Mouse (Mus musculus): ENCODE measurements around the gene Cacnb4. TPM values are rescaled to one million over a fixed set of nuclear protein-coding genes. Genes with fewer than 3 reads are reported as not detected.
A peak's percentile ranks its signal among the peaks of the same experiment; 100 is the strongest.

The Cacnb4 gene
- total and polyA plus RNA-seq, 3 experiments: 0.16 to 0.61 (median 0.29) TPM

GRCm38 (mm10) chr2:52670733-52671132, 5.9 kb downstream of the Cacnb4 start:
- 82% methylated on average over 5 of the region's 5 CpGs for WGBS
- H3K79me2 ChIP-seq (replicated peaks; ENCODE audit: control insufficient read depth, insufficient read depth, low read length): no peaks in the 10 kb centered on the region

GRCm38 (mm10) chr2:52668480-52668879, 8.2 kb downstream of the Cacnb4 start:
- H3K4me1 ChIP-seq (ENCODE audit: control insufficient read depth, insufficient read depth, low read length): no peaks in the 10 kb centered on the region
- no peaks in the 10 kb centered on the region for H3K27me3 ChIP-seq (ENCODE audit: control insufficient read depth, insufficient read depth, low read length)
- no peak overlapping the region for H3K4me3 ChIP-seq
- intact Hi-C loops (cut with DNase I): no loop called here
- DNase-seq: no peak
- H3K9ac ChIP-seq (ENCODE audit: low read depth, low read length): no peak overlapping the region
- H3K27ac ChIP-seq: no peak overlapping the region
- no peaks in the 10 kb centered on the region for H3K36me3 ChIP-seq (ENCODE audit: control insufficient read depth, insufficient read depth, low read length)
- 75% methylated on average over 6 of the region's 6 CpGs for WGBS
- TF ChIP-seq POLR2A (IDR thresholded peaks at IDR 0.05; ENCODE audit: insufficient read depth, low read depth, low read length): no peak
- TF ChIP-seq EP300 (IDR thresholded peaks at IDR 0.05; ENCODE audit: insufficient read depth, low read depth, low read length): no peak
- TF ChIP-seq CTCF (IDR thresholded peaks at IDR 0.05): no peak
- H3K79me2 ChIP-seq (replicated peaks; ENCODE audit: control insufficient read depth, insufficient read depth, low read length): no peaks in the 10 kb centered on the region

More at GRCm38 (mm10) chr2:52670733-52671132, 5.9 kb downstream of the Cacnb4 start:
- Histone ChIP-seq H3K27me3 (ENCODE audit: control insufficient read depth, insufficient read depth, low read length) (peaks cover 4% of the 10 kb centered on the region), H3K27ac (no peak overlapping the region), H3K9ac (ENCODE audit: low read depth, low read length) (no peak overlapping the region), H3K4me1 (ENCODE audit: control insufficient read depth, insufficient read depth, low read length) (peaks cover 5% of the 10 kb centered on the region; the same call in 1 of the 2 replicates), H3K36me3 (ENCODE audit: control insufficient read depth, insufficient read depth, low read length) (no peaks in the 10 kb centered on the region), H3K4me3 (no peak overlapping the region)
- no peak for DNase-seq
- intact Hi-C loops (cut with DNase I): no loop called here
- no peak for TF ChIP-seq POLR2A (IDR thresholded peaks at IDR 0.05; ENCODE audit: insufficient read depth, low read depth, low read length)
- TF ChIP-seq EP300 (IDR thresholded peaks at IDR 0.05; ENCODE audit: insufficient read depth, low read depth, low read length): no peak

- H3K27ac ChIP-seq: no peak overlapping the region
- no peaks in the 10 kb centered on the region for H3K36me3 ChIP-seq (ENCODE audit: control insufficient read depth, insufficient read depth, low read length)
- H3K4me1 ChIP-seq (ENCODE audit: control insufficient read depth, insufficient read depth, low read length): no peaks in the 10 kb centered on the region
- H3K27me3 ChIP-seq (ENCODE audit: control insufficient read depth, insufficient read depth, low read length): no peaks in the 10 kb centered on the region; the same call in 1 of the 2 replicates
- H3K79me2 ChIP-seq (replicated peaks; ENCODE audit: control insufficient read depth, insufficient read depth, low read length): no peaks in the 10 kb centered on the region
- no peak for TF ChIP-seq EP300 (IDR thresholded peaks at IDR 0.05; ENCODE audit: insufficient read depth, low read depth, low read length)
- no peak for TF ChIP-seq CTCF (IDR thresholded peaks at IDR 0.05)
- no peak for TF ChIP-seq POLR2A (IDR thresholded peaks at IDR 0.05; ENCODE audit: insufficient read depth, low read depth, low read length)
- no peak overlapping the region for H3K4me3 ChIP-seq
- no peak for DNase-seq
- H3K9ac ChIP-seq (ENCODE audit: low read depth, low read length): no peak overlapping the region
- WGBS: 87% methylated on average over 5 of the region's 5 CpGs
- intact Hi-C loops (cut with DNase I): no loop called here
Measured at GRCm38 (mm10) chr2:52656722-52657121, 19.9 kb downstream of the Cacnb4 start.

GRCm38 (mm10) chr2:52654541-52654940, 22.1 kb downstream of the Cacnb4 start:
- Histone ChIP-seq H3K9ac (ENCODE audit: low read depth, low read length) (no peak overlapping the region), H3K4me3 (no peak overlapping the region), H3K36me3 (ENCODE audit: control insufficient read depth, insufficient read depth, low read length) (no peaks in the 10 kb centered on the region), H3K79me2 (replicated peaks; ENCODE audit: control insufficient read depth, insufficient read depth, low read length) (no peaks in the 10 kb centered on the region), H3K27ac (no peak overlapping the region), H3K27me3 (ENCODE audit: control insufficient read depth, insufficient read depth, low read length) (no peaks in the 10 kb centered on the region; the same call in 1 of the 2 replicates), H3K4me1 (ENCODE audit: control insufficient read depth, insufficient read depth, low read length) (no peaks in the 10 kb centered on the region)
- TF ChIP-seq CTCF (IDR thresholded peaks at IDR 0.05) (no peak), POLR2A (IDR thresholded peaks at IDR 0.05; ENCODE audit: insufficient read depth, low read depth, low read length) (no peak), EP300 (IDR thresholded peaks at IDR 0.05; ENCODE audit: insufficient read depth, low read depth, low read length) (no peak)
- DNase-seq: no peak
- intact Hi-C loops (cut with DNase I): no loop called here
- WGBS: 61% methylated on average over 4 of the region's 4 CpGs

GRCm38 (mm10) chr2:52651547-52651946, 25.1 kb downstream of the Cacnb4 start:
- Histone ChIP-seq H3K9ac (ENCODE audit: low read depth, low read length) (no peak overlapping the region), H3K79me2 (replicated peaks; ENCODE audit: control insufficient read depth, insufficient read depth, low read length) (no peaks in the 10 kb centered on the region), H3K27me3 (ENCODE audit: control insufficient read depth, insufficient read depth, low read length) (no peaks in the 10 kb centered on the region; the same call in 1 of the 2 replicates), H3K4me3 (no peak overlapping the region), H3K36me3 (ENCODE audit: control insufficient read depth, insufficient read depth, low read length) (peaks cover 2% of the 10 kb centered on the region; the same call in 1 of the 2 replicates), H3K27ac (no peak overlapping the region), H3K4me1 (ENCODE audit: control insufficient read depth, insufficient read depth, low read length) (peaks cover 2% of the 10 kb centered on the region; the same call in 1 of the 2 replicates)
- TF ChIP-seq POLR2A (IDR thresholded peaks at IDR 0.05; ENCODE audit: insufficient read depth, low read depth, low read length) (no peak), EP300 (IDR thresholded peaks at IDR 0.05; ENCODE audit: insufficient read depth, low read depth, low read length) (no peak), CTCF (IDR thresholded peaks at IDR 0.05) (no peak)
- intact Hi-C loops (cut with DNase I): no loop called here
- no peak for DNase-seq
- 85% methylated on average over 6 of the region's 6 CpGs for WGBS

- Histone ChIP-seq H3K4me1 (ENCODE audit: control insufficient read depth, insufficient read depth, low read length) (peaks cover 2% of the 10 kb centered on the region; the same call in 1 of the 2 replicates), H3K79me2 (replicated peaks; ENCODE audit: control insufficient read depth, insufficient read depth, low read length) (no peaks in the 10 kb centered on the region), H3K27me3 (ENCODE audit: control insufficient read depth, insufficient read depth, low read length) (no peaks in the 10 kb centered on the region), H3K27ac (peak overlapping the region; percentile 3; the same call in 1 of the 2 replicates), H3K36me3 (ENCODE audit: control insufficient read depth, insufficient read depth, low read length) (peaks cover 2% of the 10 kb centered on the region; the same call in 1 of the 2 replicates), H3K4me3 (no peak overlapping the region), H3K9ac (ENCODE audit: low read depth, low read length) (no peak overlapping the region)
- no peak for DNase-seq
- TF ChIP-seq POLR2A (IDR thresholded peaks at IDR 0.05; ENCODE audit: insufficient read depth, low read depth, low read length) (no peak), EP300 (IDR thresholded peaks at IDR 0.05; ENCODE audit: insufficient read depth, low read depth, low read length) (no peak)
- 51% methylated on average over 8 of the region's 8 CpGs for WGBS
- intact Hi-C loops (cut with DNase I): no loop called here
Measured at GRCm38 (mm10) chr2:52647255-52647998, 29.2 kb downstream of the Cacnb4 start.

All from heart, adult 2 months (tissue).